Mouse (Mus musculus) kidney, adult 11 months (tissue): ENCODE results near the gene Wsb2.
A peak's percentile ranks its signal among the peaks of the same experiment; 100 is the strongest.
"Not testable (repeated sequence)": the region's sequence is repeated elsewhere in the genome, so short reads cannot be mapped to it uniquely, and the experiment has no call there.

Experiments
- DNase-seq: peaks from one replicate; pipeline ENCODE4 v3.0.0; 2022

Wsb2 gene

GRCm38 (mm10) chr5:117357478-117358247 is 559 bp downstream of the Wsb2 start:
- peak; percentile 53 for DNase-seq

- DNase-seq = no peak
These were observed 1.1 kb downstream of the Wsb2 start for GRCm38 (mm10) chr5:117358248-117358630.

- peak; percentile 69 for DNase-seq
These were observed 1.6 kb downstream of the Wsb2 start for GRCm38 (mm10) chr5:117358725-117359124.

- DNase-seq = peak; percentile 72
These were observed 2.6 kb downstream of the Wsb2 start for GRCm38 (mm10) chr5:117359497-117360227.

- DNase-seq = peak; percentile 83
These were observed 3.1 kb downstream of the Wsb2 start for GRCm38 (mm10) chr5:117360228-117360515.

GRCm38 (mm10) chr5:117360631-117361541 is 3.8 kb downstream of the Wsb2 start:
- DNase-seq = peak; percentile 83

- DNase-seq = no peak
These were observed 4.5 kb downstream of the Wsb2 start for GRCm38 (mm10) chr5:117361590-117361989.

- DNase-seq = peak; percentile 58
These were observed 6.1 kb downstream of the Wsb2 start for GRCm38 (mm10) chr5:117363066-117363782.

GRCm38 (mm10) chr5:117364821-117365220 is 7.7 kb downstream of the Wsb2 start:
- DNase-seq = no peak

GRCm38 (mm10) chr5:117365904-117366561 is 8.9 kb downstream of the Wsb2 start:
- DNase-seq = peak; percentile 55

GRCm38 (mm10) chr5:117367206-117367605 is 10.1 kb downstream of the Wsb2 start:
- DNase-seq = no peak

GRCm38 (mm10) chr5:117370592-117370991 is 13.5 kb downstream of the Wsb2 start:
- peak; percentile 64 for DNase-seq

- DNase-seq = no peak
These were observed 16.3 kb downstream of the Wsb2 start for GRCm38 (mm10) chr5:117373418-117373817.

- no peak for DNase-seq
These were observed 17.4 kb downstream of the Wsb2 start for GRCm38 (mm10) chr5:117374372-117375049.

GRCm38 (mm10) chr5:117376331-117376761 is 19.2 kb downstream of the Wsb2 start:
- DNase-seq = no peak

- DNase-seq = not testable (repeated sequence)
These were observed 20.6 kb downstream of the Wsb2 start for GRCm38 (mm10) chr5:117377731-117378130.

- DNase-seq = no peak
These were observed 23.1 kb downstream of the Wsb2 start for GRCm38 (mm10) chr5:117380199-117380598.

- DNase-seq = no peak
These were observed 24.7 kb downstream of the Wsb2 start for GRCm38 (mm10) chr5:117381785-117382184.

GRCm38 (mm10) chr5:117383198-117383597 is 26.1 kb downstream of the Wsb2 start:
- DNase-seq = no peak

- DNase-seq = peak; percentile 34
These were observed 31.2 kb downstream of the Wsb2 start for GRCm38 (mm10) chr5:117388296-117388751.

GRCm38 (mm10) chr5:117388877-117389276 is 31.8 kb downstream of the Wsb2 start, which contains the start of gene Rfc5:
Gene Rfc5, minus strand, starts transcription at chr5:117389047.
- peak; percentile 93 for DNase-seq
